Mouse (Mus musculus) frontal cortex, postnatal 25 days (tissue): Measurements from ENCODE around the gene C1galt1.

Source experiments
- DNase-seq, 2 experiments: peaks; one replicate each; pipeline ENCODE4 v3.0.0; 2022; ENCODE audit warnings: low spot score in 2 of 2

Gene C1galt1

GRCm38 (mm10) chr6:7844802-7845679, at the start of gene C1galt1:
Gene C1galt1 (plus strand): TSS chr6:7844842.
- no peak for DNase-seq

GRCm38 (mm10) chr6:7799969-7800368, 44.7 kb upstream of the C1galt1 start:
- DNase-seq: no peak

- DNase-seq: no peak
Observed at GRCm38 (mm10) chr6:7803765-7804542, 40.7 kb upstream of the C1galt1 start.

- no peak for DNase-seq
Observed at GRCm38 (mm10) chr6:7814146-7814545, 30.5 kb upstream of the C1galt1 start.

GRCm38 (mm10) chr6:7816233-7816632, 28.4 kb upstream of the C1galt1 start:
- DNase-seq: no peak

GRCm38 (mm10) chr6:7822688-7823087, 22.0 kb upstream of the C1galt1 start:
- no peak for DNase-seq

GRCm38 (mm10) chr6:7830793-7831192, 13.8 kb upstream of the C1galt1 start:
- DNase-seq: no peak

- no peak for DNase-seq
Observed at GRCm38 (mm10) chr6:7832564-7833175, 12.0 kb upstream of the C1galt1 start.

- DNase-seq: no peak
Observed at GRCm38 (mm10) chr6:7843726-7844411, 773 bp upstream of the C1galt1 start.

- peak; percentile 87 to 94 for DNase-seq
Observed at GRCm38 (mm10) chr6:7844412-7844801, 235 bp upstream of the C1galt1 start.

- DNase-seq: no peak
Observed at GRCm38 (mm10) chr6:7845680-7846017, 1.0 kb downstream of the C1galt1 start.

GRCm38 (mm10) chr6:7846726-7847439, 2.2 kb downstream of the C1galt1 start:
- DNase-seq: no peak

- no peak for DNase-seq
Observed at GRCm38 (mm10) chr6:7847890-7848508, 3.4 kb downstream of the C1galt1 start.

GRCm38 (mm10) chr6:7848714-7849113, 4.1 kb downstream of the C1galt1 start:
- no peak for DNase-seq

- DNase-seq: no peak
Observed at GRCm38 (mm10) chr6:7851036-7851435, 6.4 kb downstream of the C1galt1 start.

- DNase-seq: no peak
Observed at GRCm38 (mm10) chr6:7852919-7853318, 8.3 kb downstream of the C1galt1 start.

- no peak for DNase-seq
Observed at GRCm38 (mm10) chr6:7853461-7853860, 8.8 kb downstream of the C1galt1 start.

GRCm38 (mm10) chr6:7856682-7857290, 12.1 kb downstream of the C1galt1 start:
- DNase-seq: no peak

- DNase-seq: no peak
Observed at GRCm38 (mm10) chr6:7857356-7858247, 13.0 kb downstream of the C1galt1 start.
